Mouse (Mus musculus) small intestine, adult 2 months (tissue): ENCODE results near the gene Nup107. TPM values are rescaled to one million over a fixed set of nuclear protein-coding genes. Genes with fewer than 3 reads are reported as not detected.

ENCODE experiments used
- H3K27ac ChIP-seq: fragments of 200-500 bp; 2 replicates; pipeline ENCODE4 v1.5.1; 2012; ENCODE audit warnings: low read depth, low read length, control low read depth, inconsistent platforms; ENCODE audit not compliant: insufficient read depth
- H3K27me3 ChIP-seq: fragments of 200-500 bp; 2 replicates; pipeline ENCODE4 v1.6.1; 2012; ENCODE audit warnings: mild to moderate bottlenecking, moderate library complexity, low read length, inconsistent platforms; ENCODE audit not compliant: control insufficient read depth, insufficient read depth
- H3K36me3 ChIP-seq: fragments of 200-500 bp; 2 replicates; pipeline ENCODE4 v1.6.1; 2012; ENCODE audit warnings: mild to moderate bottlenecking, low read length, control low read depth, inconsistent platforms; ENCODE audit not compliant: control insufficient read depth, insufficient read depth
- H3K4me1 ChIP-seq: fragments of 200-500 bp; 2 replicates; pipeline ENCODE4 v1.6.1; 2012; ENCODE audit warnings: low read length, inconsistent platforms, mixed read lengths; ENCODE audit not compliant: control insufficient read depth, insufficient read depth, insufficient read length
- H3K4me3 ChIP-seq: fragments of 200-500 bp; 2 replicates; pipeline ENCODE4 v1.5.1; 2012; ENCODE audit warnings: low read depth, mild to moderate bottlenecking, control low read depth, inconsistent platforms, low read length, moderate library complexity
- CTCF ChIP-seq: fragments of 200-500 bp; IDR thresholded peaks from 2 replicates; pipeline ENCODE4 v1.5.1; 2012; ENCODE audit warnings: low read depth, mild to moderate bottlenecking, control low read depth, inconsistent platforms, low read length, moderate library complexity, mixed read lengths; ENCODE audit not compliant: insufficient replicate concordance, insufficient read length; ENCODE audit errors: extremely low read depth
- POLR2A ChIP-seq: fragments of 200-500 bp; IDR thresholded peaks from 2 replicates; pipeline ENCODE4 v1.6.1; 2012; ENCODE audit warnings: low read depth, mild to moderate bottlenecking, control low read depth, inconsistent platforms, low read length, moderate library complexity
- WGBS: fragments of 180-500 bp; shearing (Covaris S2); methylation state at CpG from one replicate; pipeline ENCODE4 v1.1.7; 2018; 5-methylcytosine and 5-hydroxymethylcytosine counted together
- polyA plus RNA-seq: library from polyadenylated mRNA; depleted of rRNA; stranded (reverse); fragments of >200 nt; gene quantifications from 2 replicates; pipeline ENCODE4 v1.2.3, GENCODE M21; 2012

Gene Nup107
- polyA plus RNA-seq, 1 experiment: 3.1 TPM

- Histone ChIP-seq H3K4me3 (no peak overlapping the region), H3K4me1 (no peaks in the 10 kb centered on the region), H3K27me3 (no peaks in the 10 kb centered on the region), H3K27ac (no peak overlapping the region), H3K36me3 (peaks cover 47% of the 10 kb centered on the region)
- WGBS: 92% methylated on average over 12 of the region's 12 CpGs
- TF ChIP-seq CTCF: no peak
Observed at GRCm38 (mm10) chr10:117778328-117778910, 14.1 kb downstream of the Nup107 start.

GRCm38 (mm10) chr10:117777501-117778327 is 14.8 kb downstream of the Nup107 start:
- H3K36me3 ChIP-seq: peaks cover 53% of the 10 kb centered on the region

DNA sequence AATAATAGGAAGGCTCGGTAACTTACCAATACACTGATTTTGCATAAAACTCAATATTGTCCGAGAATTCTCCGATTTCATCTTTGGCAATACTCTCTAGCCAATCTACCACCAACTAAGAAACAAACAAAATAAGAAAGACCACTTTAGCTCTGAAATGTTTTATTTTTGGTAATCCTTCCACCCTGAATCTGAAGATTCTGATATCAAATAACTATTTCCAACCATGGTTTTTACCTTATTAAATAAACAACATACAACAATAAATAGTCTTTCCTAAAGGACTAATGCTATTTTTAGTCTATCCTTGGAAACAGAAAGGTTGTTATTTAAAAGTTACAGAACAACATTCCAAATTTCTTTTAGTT is 15.4 kb downstream of the Nup107 start:
- H3K4me1 ChIP-seq: no peaks in the 10 kb centered on the region
- TF ChIP-seq POLR2A (no peak), CTCF (no peak)
- no peak overlapping the region for H3K27ac ChIP-seq
- H3K4me3 ChIP-seq: no peak overlapping the region
- no peaks in the 10 kb centered on the region for H3K27me3 ChIP-seq
- 96% methylated on average over 3 of the region's 3 CpGs for WGBS
- H3K36me3 ChIP-seq: peaks cover 55% of the 10 kb centered on the region

More at GRCm38 (mm10) chr10:117777501-117778327, 14.8 kb downstream of the Nup107 start:
- Histone ChIP-seq H3K4me1 (no peaks in the 10 kb centered on the region), H3K4me3 (no peak overlapping the region), H3K27ac (no peak overlapping the region), H3K27me3 (no peaks in the 10 kb centered on the region)
- 95% methylated on average over 17 of the region's 17 CpGs for WGBS
- no peak for TF ChIP-seq CTCF
- TF ChIP-seq POLR2A: no peak

GRCm38 (mm10) chr10:117776281-117777102 is 16.0 kb downstream of the Nup107 start:
- Histone ChIP-seq H3K4me1 (no peaks in the 10 kb centered on the region), H3K36me3 (peaks cover 54% of the 10 kb centered on the region), H3K27ac (no peak overlapping the region), H3K27me3 (no peaks in the 10 kb centered on the region), H3K4me3 (no peak overlapping the region)
- TF ChIP-seq CTCF (no peak), POLR2A (no peak)
- 84% methylated on average over 12 of the region's 12 CpGs for WGBS

DNA sequence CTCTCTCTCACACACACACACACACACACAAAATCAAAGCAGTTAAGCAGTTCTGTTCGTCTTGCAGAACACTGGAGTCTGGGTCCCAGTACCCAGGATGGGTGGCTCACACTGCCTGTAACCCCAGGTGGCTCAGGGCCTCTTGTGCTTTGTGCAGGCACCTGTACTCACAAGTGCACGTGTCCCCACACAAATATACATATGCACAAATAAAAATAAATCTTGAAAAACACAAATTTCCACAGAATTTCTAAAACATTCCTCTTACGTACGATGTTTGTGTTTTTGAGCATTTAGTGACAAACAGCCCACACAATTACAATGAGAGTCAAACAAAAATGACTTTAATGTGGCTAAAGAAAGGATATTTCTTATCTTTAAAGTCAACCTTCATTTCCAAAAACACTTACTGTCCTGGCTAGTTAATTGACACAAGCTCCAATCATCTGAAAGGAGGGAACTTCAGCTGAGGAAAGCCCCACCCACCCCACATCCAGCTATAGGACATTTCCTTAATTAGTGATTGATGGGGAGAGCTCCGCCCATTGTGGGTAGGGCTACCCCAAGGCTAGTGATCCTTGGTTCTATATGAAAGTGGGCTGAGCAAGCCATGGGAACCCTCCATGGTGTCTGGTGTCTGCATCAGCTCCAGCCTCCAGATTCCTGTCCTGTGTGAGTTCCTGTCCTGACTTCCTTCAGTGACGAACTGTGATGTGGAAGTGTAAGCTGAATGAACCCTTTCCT is 16.9 kb downstream of the Nup107 start:
- peaks cover 54% of the 10 kb centered on the region for H3K36me3 ChIP-seq
- WGBS: 92% methylated on average over 6 of the region's 6 CpGs
- TF ChIP-seq POLR2A: no peak
- no peak for TF ChIP-seq CTCF
- no peak overlapping the region for H3K4me3 ChIP-seq
- H3K4me1 ChIP-seq: no peaks in the 10 kb centered on the region
- H3K27me3 ChIP-seq: no peaks in the 10 kb centered on the region
- no peak overlapping the region for H3K27ac ChIP-seq

DNA sequence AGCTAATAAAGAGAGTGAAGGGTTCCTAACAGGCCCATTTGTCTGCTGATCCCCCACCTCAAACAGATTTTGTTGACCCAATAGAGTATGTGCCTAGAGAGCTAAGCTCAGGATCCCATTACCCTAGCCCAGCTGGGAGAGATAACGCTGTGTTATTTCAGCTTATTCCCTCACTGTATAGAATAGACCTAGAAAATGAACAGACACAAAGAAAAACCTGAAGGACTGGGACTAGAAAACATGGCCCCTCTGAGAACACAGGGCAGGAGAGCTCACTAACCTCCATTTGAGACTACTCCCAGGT is 17.7 kb downstream of the Nup107 start:
- H3K4me3 ChIP-seq: no peak overlapping the region
- peaks cover 57% of the 10 kb centered on the region for H3K36me3 ChIP-seq
- H3K4me1 ChIP-seq: no peaks in the 10 kb centered on the region
- WGBS: 95% methylated on average over 1 of the region's 1 CpGs
- TF ChIP-seq POLR2A (no peak), CTCF (no peak)
- H3K27me3 ChIP-seq: no peaks in the 10 kb centered on the region
- no peak overlapping the region for H3K27ac ChIP-seq

GRCm38 (mm10) chr10:117774011-117774816 is 18.3 kb downstream of the Nup107 start:
- no peaks in the 10 kb centered on the region for H3K4me1 ChIP-seq
- H3K4me3 ChIP-seq: no peak overlapping the region
- TF ChIP-seq POLR2A (no peak), CTCF (no peak)
- H3K27ac ChIP-seq: no peak overlapping the region
- no peaks in the 10 kb centered on the region for H3K27me3 ChIP-seq
- H3K36me3 ChIP-seq: peaks cover 57% of the 10 kb centered on the region
- WGBS: 93% methylated on average over 22 of the region's 22 CpGs
